In genomic region chr8:125165505-125166446, GRCm38 (mm10) we compare ENCODE assay signal across 7 mouse cellular contexts.
DNase-seq lines count a peak whose midpoint lies in the region; ATAC-seq and TF ChIP-seq lines count a peak whose summit lies in the region.

No protein-coding gene starts in this region.

- H3K27me3 ChIP-seq in thymus, adult 2 months (ENCODE audit: control insufficient read depth, insufficient read depth, low read length), result no peaks in the 10 kb centered on the region
- no peaks in the 10 kb centered on the region for H3K27me3 ChIP-seq in heart, postnatal 0 days (ENCODE audit: control insufficient read depth, insufficient read depth, low read length)

- H3K36me3 ChIP-seq in thymus, adult 2 months (ENCODE audit: control insufficient read depth, insufficient read depth, low read length), result no peaks in the 10 kb centered on the region
- H3K36me3 ChIP-seq in heart, postnatal 0 days (replicated peaks; ENCODE audit: control insufficient read depth, insufficient read depth, low read length), result no peaks in the 10 kb centered on the region

- no peak for TF ChIP-seq EP300 in heart, postnatal 0 days (IDR thresholded peaks at IDR 0.05; ENCODE audit: low read depth)

- no peaks in the 10 kb centered on the region for H3K4me1 ChIP-seq in thymus, adult 2 months (replicated peaks; ENCODE audit: control insufficient read depth, insufficient read depth, low read length)
- H3K4me1 ChIP-seq in heart, postnatal 0 days (ENCODE audit: control insufficient read depth, insufficient read depth), result no peaks in the 10 kb centered on the region; the same call in 1 of the 2 replicates

- H3K9ac ChIP-seq in heart, postnatal 0 days (replicated peaks; ENCODE audit: low read depth, low read length), result no peak overlapping the region

- TF ChIP-seq CTCF in thymus, adult 2 months (IDR thresholded peaks at IDR 0.05; ENCODE audit: borderline replicate concordance, control insufficient read depth, extremely low read depth, insufficient read depth, low read length, poor library complexity), result no peak
- TF ChIP-seq CTCF in heart, postnatal 0 days (IDR thresholded peaks at IDR 0.05; ENCODE audit: low read depth), result peak; percentile 66

- ATAC-seq in heart, postnatal 0 days (ENCODE audit: insufficient read depth, low read depth), result no peak

- intact Hi-C loops in left cerebral cortex, postnatal 14 days (cut with DNase I), result no loop called here

- DNase-seq in thymus, adult 2 months, result peak; percentile 62
- no peak for DNase-seq in thymus, adult 18-20 months
- peak; percentile 58 for DNase-seq in adrenal gland, postnatal 25 days
- DNase-seq in embryo, embryonic 9.5 days (ENCODE audit: extremely low spot score), result peak; percentile 62
- no peak for DNase-seq in heart, postnatal 0 days (ENCODE audit: low spot score)
- DNase-seq in left cerebral cortex, postnatal 14 days (ENCODE audit: low spot score in 2 of 2), result peak; percentile 57 to 63
- DNase-seq in retina, postnatal 1 day, result peak; percentile 60

- no peaks in the 10 kb centered on the region for H3K9me3 ChIP-seq in heart, postnatal 0 days (replicated peaks; ENCODE audit: control insufficient read depth, low read length)

- no peak overlapping the region for H3K4me2 ChIP-seq in heart, postnatal 0 days (ENCODE audit: low read depth, low read length)

- no peak overlapping the region for H3K4me3 ChIP-seq in thymus, adult 2 months (ENCODE audit: control insufficient read depth, insufficient read depth, low read length)
- no peak overlapping the region for H3K4me3 ChIP-seq in heart, postnatal 0 days (ENCODE audit: low read depth, low read length)

- no peak overlapping the region for H3K27ac ChIP-seq in thymus, adult 2 months (ENCODE audit: control insufficient read depth, insufficient read depth, low read length)
- H3K27ac ChIP-seq in heart, postnatal 0 days (ENCODE audit: low read depth), result no peak overlapping the region

- WGBS in thymus, adult 2 months, result 73% methylated on average over 11 of the region's 11 CpGs
- 73% methylated on average over 11 of the region's 11 CpGs for WGBS in heart, postnatal 0 days

- no peak for TF ChIP-seq POLR2A in thymus, adult 2 months (IDR thresholded peaks at IDR 0.05; ENCODE audit: control insufficient read depth, extremely low read depth, insufficient read depth, low read length, poor library complexity)

Comparison
In these comparisons a context has a peak if more than half of its experiments do, and no peak if none do; other contexts are left out.
1. DNase-seq: peak in thymus, adult 2 months (single experiment), adrenal gland, postnatal 25 days (single experiment), embryo, embryonic 9.5 days (single experiment), left cerebral cortex, postnatal 14 days (2 of 2) and retina, postnatal 1 day (single experiment); none in thymus, adult 18-20 months (0 of 2) and heart, postnatal 0 days (single experiment).